Mouse (Mus musculus): ENCODE results near the gene Ddx54.

Gene Ddx54

DNA sequence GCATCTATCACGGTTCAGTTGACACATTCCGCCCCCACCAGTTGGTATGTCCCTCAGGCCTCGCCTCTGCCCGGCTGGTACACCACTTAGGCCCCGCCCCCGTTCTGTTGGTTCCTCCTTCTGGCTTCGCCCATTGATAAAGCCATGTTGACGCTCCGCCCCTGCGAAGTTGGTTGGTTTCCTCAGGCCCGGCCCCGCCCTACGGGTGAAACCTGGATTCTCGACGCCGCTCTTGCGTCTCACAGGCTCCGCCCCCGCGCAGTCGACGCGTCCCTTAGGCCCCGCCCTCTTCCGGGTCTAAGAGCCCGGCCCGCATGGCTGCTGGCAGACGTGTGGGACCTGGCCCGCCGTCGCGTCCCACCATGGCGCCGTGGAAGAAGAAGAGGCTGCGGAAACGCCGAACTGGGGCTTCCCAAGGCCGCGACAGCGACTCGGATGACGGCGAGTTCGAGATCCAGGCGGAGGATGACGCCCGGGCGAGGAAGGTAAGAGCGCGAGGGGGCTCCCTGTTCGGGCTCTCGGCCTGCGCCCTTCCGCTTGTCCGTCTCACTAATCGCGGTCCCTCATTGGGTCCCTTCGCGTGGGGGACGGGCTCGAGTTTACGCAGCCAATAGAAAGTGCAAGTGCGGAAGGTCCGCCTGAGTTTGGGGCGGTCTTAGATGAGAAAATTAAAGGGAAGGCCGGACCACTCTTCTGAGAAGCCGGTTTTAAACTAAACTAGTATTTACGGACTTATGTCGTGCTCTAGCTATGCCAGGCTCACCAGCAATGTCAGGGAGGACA, 474 bp downstream of the Ddx54 start:
- peak; percentile 100 for DNase-seq

DNA sequence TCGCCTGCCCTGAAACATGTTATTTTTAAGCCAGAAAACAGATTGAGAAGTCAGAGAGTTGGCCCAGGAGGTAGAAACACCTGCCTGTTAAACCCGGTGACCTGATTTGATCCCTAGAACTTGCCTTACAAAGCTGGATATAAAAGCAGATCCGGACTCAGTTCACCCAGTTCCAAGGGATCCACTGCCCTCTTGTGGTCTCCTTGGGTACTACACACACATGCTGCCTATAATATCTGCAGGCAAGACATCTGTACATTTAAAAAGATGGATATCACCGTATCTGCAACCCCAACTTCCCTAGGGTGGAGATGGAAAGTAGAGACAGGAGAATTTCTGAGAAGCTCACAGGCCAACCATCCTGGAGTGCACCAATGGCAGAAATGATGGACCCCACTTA, 3.4 kb downstream of the Ddx54 start:
- DNase-seq, result no peak

DNA sequence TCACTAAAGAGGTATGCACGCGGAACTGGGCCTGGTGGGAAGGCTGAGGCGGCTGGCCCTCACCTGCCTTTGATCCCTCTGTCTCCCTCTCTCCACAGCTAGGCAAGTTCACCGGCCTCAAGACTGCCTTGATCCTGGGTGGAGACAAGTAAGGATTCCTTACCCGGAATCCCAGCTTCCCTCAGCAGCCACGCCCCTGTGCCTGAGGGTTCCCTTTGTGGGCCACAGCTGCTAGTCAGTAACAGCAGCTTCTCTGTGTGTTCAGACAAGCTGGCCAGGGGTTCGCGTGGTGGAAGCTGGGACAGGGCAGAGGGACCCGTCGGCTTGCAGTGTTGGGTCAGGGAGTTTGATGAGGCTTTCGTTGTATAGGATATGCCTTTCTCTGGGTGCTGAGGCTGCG, 6.2 kb downstream of the Ddx54 start:
- DNase-seq, result no peak

DNA sequence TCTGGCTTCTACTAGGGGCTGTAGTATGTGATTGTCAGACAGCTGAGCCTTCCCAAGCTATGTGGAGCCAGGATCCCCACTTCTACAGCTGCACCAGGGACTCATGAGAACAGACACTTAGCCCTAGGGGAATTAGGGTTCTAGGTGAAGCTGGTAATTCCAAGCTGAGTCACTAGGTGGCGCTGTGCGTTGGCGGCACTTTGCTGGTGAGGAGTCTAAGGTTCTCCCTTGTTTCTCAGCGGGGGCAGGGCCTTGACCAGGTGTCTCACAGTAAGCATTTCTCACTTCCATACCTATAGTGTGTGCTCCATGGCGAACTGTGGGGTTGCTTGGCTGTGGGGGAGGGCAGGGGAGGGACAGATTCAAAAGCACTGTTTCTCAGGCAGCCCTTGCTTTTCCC, 6.7 kb downstream of the Ddx54 start:
- peak; percentile 64 for DNase-seq

DNA sequence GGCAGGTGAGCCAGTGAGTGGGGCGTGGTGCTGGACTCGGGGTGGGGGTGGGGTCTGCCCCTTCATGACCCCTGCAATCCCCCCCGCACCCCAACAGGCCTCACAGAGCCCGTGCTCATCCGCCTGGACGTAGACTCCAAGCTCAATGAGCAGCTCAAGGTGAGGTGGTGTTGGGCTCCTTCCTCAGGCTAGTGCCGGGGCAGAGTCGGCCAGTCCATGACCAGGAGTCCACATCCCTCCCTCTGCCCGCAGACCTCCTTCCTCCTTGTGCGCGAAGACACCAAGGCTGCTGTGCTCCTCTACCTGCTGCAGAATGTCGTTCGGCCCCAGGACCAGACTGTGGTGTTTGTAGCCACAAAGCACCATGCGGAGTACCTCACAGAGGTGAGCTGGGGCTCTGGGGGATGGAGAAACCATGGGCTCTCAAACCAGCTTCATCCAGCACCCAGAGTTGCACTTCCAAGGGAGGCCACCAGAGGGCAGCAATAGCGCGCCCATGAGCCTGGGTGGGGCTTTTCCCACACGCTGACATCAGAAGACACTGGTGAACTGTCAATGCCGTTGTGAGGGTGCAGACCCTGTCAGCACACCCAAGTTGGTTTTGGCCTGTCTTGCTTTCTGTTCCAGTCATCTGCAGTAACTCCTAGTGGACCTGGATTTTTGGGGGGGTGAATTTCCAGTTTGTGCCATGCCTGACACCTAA, 8.0 kb downstream of the Ddx54 start:
- peak; percentile 85 for DNase-seq

DNA sequence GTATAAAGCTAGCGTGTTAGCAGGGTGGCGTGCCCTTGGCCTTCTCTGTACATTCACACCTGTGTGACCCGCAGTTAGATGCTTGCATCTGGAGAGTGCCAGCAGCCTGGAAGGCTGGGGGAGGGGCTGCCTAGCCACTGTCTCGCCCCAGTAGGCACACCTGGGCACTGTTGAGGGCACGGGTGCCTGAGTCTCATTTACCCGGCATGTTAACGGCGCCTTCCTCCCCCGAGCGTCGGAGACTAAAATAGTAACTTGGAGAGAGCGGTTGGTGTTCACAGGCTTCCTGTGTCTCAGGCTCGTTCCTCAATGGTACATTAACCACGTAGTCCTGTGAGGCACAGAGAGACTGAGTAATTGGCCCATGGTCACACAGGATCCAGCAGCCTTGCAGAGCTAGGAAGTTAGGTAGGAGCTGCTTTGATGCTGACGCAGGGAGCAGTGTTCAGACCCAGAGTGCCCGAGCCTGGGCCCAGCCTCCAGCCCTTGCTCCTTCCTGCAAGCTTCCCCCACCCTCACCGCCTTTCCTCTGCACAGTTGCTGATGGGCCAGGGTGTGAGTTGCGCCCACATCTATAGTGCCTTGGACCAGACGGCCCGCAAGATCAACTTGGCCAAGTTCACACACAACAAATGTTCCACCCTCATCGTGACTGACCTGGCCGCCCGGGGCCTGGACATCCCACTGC, 8.7 kb downstream of the Ddx54 start:
- DNase-seq, result peak; percentile 66

DNA sequence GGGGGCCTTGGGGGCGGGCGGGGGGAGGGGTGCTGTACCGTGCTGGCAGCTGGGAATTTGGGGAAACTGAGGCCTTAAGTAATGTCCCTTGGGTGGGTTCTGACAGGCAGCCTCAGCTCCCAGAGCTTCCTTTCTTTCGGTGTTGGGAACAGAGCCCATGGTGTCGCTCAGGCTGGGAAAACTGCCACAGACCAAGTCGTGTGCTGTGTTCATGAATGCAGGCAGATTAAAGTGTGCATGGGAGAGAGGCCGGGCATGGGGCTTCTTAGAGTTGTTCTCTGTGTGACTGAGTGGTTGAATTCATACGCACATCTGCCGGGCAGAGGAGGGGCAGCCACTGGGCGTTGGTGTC, 9.3 kb downstream of the Ddx54 start:
- DNase-seq, result no peak

DNA sequence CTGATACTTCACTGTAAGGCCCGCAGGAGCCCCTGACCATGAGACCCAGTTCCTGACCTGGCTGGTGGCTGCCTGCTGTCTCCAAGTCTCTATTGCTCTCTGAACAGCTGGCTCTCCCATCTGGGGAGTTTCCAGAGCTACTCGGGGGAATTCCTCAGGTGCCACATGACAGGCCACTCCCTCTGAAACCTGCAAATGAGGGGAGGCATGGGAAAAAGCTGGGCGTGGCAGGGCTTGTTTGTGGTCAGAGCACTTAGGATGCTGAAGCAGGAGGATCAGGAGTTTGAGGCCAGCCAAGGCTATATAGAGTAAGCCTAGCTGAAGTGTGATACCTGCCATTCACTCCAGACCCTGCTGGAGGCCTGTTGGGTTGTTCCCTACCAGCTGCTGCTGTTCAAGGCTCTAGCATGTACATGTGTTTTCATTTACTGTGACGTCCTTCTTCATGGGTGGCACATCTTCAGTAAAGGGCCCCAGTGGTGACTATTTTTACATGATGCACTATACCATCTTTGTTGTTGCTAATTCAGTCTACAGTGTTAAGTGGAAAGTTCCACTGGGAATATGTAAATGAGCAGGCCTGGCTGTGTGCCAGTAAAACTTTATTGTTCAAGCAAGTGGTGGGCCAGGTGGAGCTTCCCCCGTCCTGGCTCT, 9.8 kb downstream of the Ddx54 start:
- no peak for DNase-seq

DNA sequence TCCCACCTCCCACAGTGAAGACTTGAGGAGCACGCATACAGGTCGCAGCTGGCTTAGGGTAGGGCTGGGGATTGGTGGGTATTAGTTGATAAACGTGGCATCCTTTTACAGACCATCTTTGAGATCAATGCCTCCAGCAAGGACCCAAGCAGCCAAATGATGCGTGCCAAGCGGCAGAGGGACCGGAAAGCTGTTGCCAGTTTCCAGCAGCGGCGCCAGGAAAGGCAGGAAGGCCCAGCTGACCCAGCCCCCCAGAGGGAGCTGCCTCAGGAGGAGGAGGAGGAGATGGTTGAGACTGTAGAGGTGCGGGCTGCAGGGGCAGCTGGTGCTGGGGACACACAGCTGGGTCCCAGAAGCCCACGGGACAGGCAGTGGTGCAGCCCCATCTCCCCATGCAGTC, 11.9 kb downstream of the Ddx54 start:
- DNase-seq, result no peak

DNA sequence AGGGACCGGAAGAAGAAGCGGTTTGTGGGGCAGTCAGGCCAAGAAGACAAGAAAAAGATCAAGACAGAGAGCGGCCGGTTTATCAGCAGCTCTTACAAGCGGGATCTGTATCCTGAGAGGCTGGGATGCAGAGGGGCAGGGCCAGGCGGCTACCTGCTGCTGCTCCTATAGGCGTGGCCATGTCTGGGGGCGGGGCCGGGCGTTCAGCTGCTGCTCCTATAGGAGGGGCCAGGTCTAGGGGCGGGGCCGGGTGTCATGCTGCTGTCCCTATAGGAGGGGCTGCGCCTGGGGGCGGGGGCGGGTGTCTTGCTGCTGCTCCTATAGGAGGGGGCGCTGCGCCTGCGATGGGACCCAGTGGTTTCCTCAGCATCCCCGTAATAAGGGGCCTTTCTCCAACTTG, 13.9 kb downstream of the Ddx54 start:
- no peak for DNase-seq

DNA sequence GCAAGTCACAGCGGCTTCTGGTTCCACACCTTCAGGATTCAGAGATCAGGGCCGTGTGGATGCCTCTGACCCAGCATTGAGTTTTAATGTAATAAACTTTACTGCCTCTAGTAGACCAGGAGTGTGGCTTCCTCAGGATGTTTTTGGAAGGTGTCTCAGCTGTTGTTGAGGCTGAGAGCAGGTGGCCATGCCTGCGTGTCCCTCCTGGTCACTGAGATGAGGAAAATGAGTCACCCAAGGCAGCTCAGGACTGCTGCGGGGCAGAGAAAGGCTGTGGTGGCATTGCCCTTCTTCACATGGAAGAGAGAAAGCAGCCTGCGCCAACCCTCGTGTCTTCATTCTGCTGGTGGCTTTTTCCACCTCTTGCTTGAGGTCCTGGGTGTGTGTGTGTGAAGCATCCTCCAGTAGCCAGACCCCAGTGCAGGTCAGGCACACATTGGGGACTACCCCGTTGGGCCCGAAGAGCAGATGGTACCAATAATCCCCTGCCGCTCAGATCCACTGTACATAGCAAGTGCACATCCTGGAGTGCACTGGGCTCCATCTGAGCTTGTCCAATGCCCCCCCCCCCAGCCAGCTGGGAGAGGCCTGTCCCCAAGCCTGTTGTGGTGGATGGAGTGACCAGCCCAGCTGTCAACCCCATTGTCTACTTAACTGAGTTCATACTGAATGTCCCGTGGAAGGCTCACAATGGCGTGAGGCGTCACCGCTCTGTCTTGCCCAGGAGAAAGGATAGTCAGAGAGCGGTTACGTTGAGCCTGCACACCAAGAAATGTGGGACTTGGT, 15.2 kb downstream of the Ddx54 start:
- DNase-seq, result no peak

DNA sequence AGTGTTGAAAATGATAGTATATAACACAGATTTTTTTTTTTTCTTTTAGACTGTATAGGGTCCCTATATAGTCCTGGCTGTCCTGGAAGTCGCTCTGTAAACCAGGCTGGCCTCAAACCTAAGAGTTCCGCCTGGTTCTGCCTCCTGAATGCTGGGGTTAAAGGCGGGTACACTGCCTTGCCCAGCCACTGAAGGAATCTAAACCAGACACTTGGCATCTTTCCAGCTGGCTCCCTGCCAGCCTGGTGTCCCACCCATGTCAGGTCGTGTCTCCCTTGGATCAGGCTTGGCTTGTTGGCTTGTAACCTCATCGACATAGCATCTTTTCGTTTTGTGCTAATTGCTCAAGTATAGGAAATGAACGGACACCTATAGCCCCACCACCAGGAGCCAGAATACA, 16.1 kb downstream of the Ddx54 start:
- DNase-seq, result no peak

DNA sequence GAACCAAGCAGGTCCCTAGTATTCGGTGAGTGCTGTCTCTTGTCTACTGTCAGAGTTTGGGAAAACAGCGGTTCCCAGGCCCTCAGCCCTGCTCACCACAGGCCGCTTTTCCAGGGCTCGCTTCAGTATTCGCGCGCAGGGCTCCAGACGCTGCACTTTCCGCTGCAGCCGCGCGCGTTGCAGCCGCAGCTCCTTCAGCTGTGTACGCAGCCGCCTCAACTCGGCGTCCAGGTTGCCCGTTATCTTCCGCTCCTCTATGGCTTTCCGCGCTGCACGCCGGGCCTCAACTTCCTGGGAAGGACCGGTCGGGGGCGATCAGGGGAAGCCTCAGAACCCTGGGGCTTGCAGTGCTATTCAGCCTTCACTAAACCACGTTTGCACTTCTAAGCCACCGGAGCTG, 18.6 kb downstream of the Ddx54 start:
- no peak for DNase-seq

DNA sequence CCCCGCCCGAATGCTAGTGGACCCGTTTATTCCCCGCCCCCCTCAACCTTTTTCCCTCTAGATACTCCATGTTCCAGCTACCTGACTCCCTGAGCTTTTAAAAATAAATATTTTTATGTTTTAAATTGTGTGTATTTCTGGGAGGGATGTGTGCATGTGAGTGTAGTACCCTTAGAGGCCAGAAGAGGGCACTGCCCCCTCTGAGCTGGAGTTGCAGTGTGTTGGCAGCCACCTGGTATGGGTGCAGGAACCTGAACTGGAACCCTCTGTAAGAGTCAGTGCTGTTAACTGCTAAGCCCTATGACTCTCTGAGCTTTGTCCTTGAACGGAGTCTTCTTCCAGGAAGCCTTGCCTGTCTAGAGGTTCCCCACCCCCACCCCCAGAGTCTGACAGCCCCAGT, 19.4 kb downstream of the Ddx54 start:
- no peak for DNase-seq

DNA sequence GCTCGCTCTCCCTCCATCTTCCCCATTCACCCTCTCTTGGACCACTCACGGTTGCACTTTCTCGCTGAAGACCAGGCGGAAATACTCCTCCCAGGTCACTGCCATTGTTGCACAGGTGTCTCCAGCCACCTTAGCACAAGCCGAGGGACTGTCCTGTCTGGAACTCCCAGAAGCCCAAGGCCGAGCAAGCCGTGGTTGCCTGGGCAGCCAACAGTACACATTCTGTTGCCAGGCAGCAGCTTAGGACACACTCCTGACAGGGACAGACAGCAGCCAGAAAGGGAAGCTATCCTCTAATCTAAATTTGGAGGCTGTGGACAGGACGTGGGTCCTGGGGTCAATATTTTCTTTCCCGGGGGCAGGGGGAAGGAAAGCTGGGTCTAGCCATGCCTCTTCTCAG, 21.6 kb downstream of the Ddx54 start, which contains the start of gene Cfap73:
Gene Cfap73, minus strand, starts transcription at position 105 of the 400 bp plus-strand sequence.
- DNase-seq, result no peak

DNA sequence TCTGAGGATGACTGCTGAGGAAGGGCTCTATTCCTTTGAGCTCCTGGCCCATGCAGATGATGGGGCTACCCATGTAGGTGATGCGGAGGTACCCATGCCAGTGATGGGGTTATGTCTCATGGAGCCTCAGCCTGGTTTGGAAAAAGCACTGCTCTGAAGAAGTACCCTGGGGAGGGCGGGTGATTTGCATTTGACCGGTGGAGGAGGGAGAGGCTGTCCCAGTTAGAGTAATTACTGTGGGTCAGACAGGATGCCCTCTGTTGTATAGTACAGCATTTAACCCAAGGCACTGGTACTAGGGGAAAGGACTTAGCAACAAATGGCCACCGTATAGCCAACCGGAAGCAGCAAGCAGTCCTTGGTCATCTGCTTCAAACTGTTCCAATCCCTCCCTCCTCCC, 22.3 kb downstream of the Ddx54 start:
- no peak for DNase-seq

DNA sequence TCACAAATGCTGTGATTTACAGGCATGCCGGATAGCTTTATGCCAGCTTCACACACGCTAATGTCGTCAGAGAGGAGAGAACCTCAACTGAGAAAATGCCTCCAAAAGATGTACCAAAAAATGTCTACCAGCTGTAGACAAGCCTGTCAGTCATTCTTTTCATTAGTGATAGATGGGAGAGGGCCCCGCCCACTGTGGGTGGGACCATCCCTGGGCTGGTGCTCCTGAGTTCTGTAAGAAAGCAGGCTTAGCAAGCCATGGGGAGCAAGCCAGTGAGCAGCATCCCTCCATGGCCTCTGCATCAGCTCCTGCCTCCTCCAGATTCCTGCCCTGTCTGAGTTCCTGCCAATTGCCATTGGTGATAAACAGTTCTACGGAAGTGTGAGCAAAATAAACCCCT, 23.1 kb downstream of the Ddx54 start:
- no peak for DNase-seq

DNA sequence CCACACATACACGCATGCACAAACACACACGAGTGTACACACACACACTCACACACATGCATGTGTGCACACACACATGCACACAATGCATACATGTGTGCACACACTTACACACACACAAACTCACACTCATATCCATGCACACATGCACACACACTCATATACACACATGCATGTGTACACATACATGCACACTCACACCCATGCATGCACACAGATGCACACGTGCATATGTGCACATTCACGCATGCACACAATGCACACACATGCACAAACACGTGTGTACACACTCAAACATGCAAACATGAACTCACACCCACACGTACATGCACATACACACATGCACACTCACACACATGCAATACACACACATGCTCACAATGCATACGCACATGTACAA, 27.6 kb downstream of the Ddx54 start:
- DNase-seq, result no peak

DNA sequence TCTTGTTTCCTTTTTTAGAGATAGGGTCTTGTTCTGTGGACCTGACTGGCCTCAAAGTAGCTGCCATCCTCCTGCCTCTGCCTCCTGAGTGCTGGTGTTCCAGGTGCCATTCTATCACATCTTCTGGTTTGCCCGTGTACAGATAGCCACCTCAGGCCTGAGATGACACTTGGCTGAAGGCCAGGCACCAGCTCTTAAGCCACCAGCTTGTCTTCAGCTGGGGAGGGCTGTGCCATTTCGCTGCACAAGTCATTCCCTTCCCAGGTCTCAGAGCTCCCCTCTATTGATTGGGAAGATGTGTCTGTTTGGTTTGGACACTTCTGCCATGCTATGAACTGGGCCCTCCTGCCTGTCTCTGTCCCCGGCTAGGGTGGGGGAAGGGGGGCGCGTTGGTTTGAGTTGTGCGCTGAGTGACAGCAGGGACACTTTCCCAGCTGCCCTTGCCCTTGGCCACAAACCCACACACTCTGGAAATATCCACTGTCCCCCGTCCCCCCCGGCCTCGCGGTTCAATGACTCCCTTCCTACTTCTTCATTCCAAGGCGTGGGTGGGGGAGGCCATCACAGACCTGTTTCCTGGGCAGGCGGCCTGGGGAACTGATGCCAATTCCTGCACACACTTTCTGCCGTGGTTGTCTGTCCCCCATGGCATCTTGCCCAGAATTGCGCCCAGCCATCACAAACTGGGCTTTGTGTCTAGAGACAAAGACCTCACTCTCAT, 31.0 kb downstream of the Ddx54 start:
- DNase-seq, result peak; percentile 43

DNA sequence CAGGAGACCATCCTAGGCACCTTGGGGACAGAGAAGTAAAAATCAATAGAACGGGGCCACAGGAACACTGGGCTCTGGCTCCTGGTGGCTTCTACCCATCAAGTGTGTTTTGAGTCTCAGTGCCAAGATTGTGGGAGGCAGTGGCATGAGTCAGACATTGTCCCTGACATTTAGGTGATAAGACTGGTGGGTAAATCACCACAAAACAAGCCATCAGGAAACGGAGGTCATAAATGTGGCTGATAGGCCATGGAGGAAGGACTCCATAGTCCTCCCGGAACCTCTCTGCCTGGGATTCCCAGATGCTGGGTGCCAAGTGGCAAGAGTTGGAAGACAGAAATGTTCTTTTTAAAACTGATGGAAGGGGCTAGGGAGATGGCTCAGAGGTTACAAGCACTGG, 31.7 kb downstream of the Ddx54 start:
- DNase-seq, result no peak

DNA sequence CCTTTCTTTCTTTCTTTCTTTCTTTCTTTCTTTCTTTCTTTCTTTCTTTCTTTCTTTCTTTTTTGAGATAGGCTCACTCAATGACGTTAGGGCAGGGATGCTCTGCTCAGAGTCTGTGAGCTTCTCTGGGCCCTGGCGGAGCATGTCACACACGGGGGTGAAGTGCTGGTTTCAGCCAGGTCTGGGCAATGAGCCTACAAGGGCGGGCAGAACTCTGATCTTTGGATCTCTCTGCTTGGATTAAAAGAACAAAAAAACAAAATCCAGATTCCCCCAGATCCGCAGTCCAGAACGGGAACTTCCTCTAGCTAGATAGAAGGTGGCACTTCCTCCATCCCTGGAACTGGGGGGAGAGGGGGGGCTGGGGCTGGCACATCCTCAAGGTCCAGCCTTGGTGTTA, 33.3 kb downstream of the Ddx54 start:
- DNase-seq, result peak; percentile 61

DNA sequence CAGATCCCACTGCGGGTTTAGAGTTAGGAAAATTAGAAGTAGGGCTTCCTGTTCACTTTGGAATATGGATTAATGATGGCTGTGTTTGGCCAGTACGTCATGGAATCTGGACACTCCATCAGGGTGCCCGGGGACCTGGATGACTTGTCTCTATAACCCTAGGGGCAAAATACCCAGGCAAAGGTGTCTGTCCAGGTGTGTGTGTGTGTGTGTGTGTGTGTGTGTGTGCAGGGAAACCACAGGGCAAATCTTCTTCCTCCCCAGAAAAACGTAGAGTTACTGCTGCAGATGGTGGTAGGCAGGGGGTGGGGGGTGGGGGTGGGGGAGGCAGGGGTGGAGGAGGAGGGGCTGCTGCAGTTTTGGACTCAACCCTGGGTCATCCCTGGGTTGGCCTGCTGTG, 34.8 kb downstream of the Ddx54 start:
- DNase-seq, result no peak

All from kidney, adult 18-20 months (tissue).